ENCODE assay signal across 8 mouse cellular contexts in the genomic region with DNA sequence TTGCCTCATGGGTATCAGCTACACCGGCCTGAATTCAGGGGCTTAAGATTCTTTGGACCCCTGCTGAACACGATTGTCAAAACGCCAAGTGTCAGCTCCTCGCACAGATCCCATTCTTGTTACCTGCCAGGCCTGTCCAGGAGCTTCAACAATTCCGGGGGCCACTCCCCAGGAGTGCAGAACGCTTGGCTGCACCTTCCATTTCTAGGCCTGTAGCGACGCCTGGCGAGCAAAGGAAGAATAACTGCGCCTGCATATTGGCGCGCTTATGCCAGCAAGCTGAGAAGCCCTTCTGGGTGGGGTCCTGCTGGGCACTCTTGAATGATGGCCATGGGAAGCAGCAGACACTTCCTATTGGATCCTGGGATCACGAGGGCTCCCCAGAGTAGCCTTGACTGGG. TPM values are rescaled to one million over a fixed set of nuclear protein-coding genes. Genes with fewer than 3 reads are reported as not detected.
DNase-seq lines count a peak whose midpoint lies in the region; ATAC-seq and TF ChIP-seq lines count a peak whose summit lies in the region.

No protein-coding gene starts in this region.

- peak; percentile 83 for DNase-seq in adrenal gland, postnatal 10 days
- peak; percentile 84 for DNase-seq in embryo, embryonic 9.5 days (ENCODE audit: extremely low spot score)
- DNase-seq in heart, adult 18-20 months: peak; percentile 72 to 86
- DNase-seq in kidney, adult 11 months: peak; percentile 55
- peak; percentile 89 for DNase-seq in left cerebral cortex, postnatal 4 days
- DNase-seq in midbrain, embryonic 11.5 days (ENCODE audit: low spot score, missing footprints): peak; percentile 96

- peaks cover 7% of the 10 kb centered on the region for H3K4me1 ChIP-seq in midbrain, embryonic 11.5 days (ENCODE audit: control insufficient read depth, insufficient read depth, low read length)
- peaks cover 7% of the 10 kb centered on the region for H3K4me1 ChIP-seq in small intestine, adult 2 months (ENCODE audit: control insufficient read depth, insufficient read depth, insufficient read length, low read length)

- TF ChIP-seq CTCF in small intestine, adult 2 months (IDR thresholded peaks at IDR 0.05; ENCODE audit: extremely low read depth, insufficient read length, insufficient replicate concordance, low read depth, low read length): peak; percentile 92

- H3K9me3 ChIP-seq in midbrain, embryonic 11.5 days (ENCODE audit: control insufficient read depth, low read length): no peaks in the 10 kb centered on the region

- ATAC-seq in midbrain, embryonic 11.5 days (ENCODE audit: low FRiP score): peak; percentile 49; the same call in 1 of the 2 replicates
- ATAC-seq in activated CD4-positive, CD25-positive, alpha-beta regulatory T cell, adult 4 months: no peak

- H3K4me2 ChIP-seq in midbrain, embryonic 11.5 days: peak overlapping the region; percentile 27

- H3K9ac ChIP-seq in midbrain, embryonic 11.5 days (ENCODE audit: low read length): no peak overlapping the region

- TF ChIP-seq POLR2A in small intestine, adult 2 months (IDR thresholded peaks at IDR 0.05; ENCODE audit: low read depth, low read length): no peak

- H3K27me3 ChIP-seq in midbrain, embryonic 11.5 days (ENCODE audit: control insufficient read depth, insufficient read depth, low read length): no peaks in the 10 kb centered on the region; the same call in 1 of the 2 replicates
- H3K27me3 ChIP-seq in small intestine, adult 2 months (ENCODE audit: control insufficient read depth, insufficient read depth, low read length): no peaks in the 10 kb centered on the region

- 0 out of 2 replicates have a peak overlapping the region, but pooled peaks have one; percentile 1 for H3K4me3 ChIP-seq in midbrain, embryonic 11.5 days (ENCODE audit: low read depth, low read length)
- peak overlapping the region; percentile 32 for H3K4me3 ChIP-seq in small intestine, adult 2 months (ENCODE audit: low read depth, low read length)

- H3K36me3 ChIP-seq in midbrain, embryonic 11.5 days (ENCODE audit: control insufficient read depth, insufficient read depth, low read length): no peaks in the 10 kb centered on the region
- H3K36me3 ChIP-seq in small intestine, adult 2 months (ENCODE audit: control insufficient read depth, insufficient read depth, low read length): no peaks in the 10 kb centered on the region

- H3K27ac ChIP-seq in midbrain, embryonic 11.5 days (ENCODE audit: low read depth, low read length): no peak overlapping the region
- no peak overlapping the region for H3K27ac ChIP-seq in small intestine, adult 2 months (ENCODE audit: insufficient read depth, low read depth, low read length)

- WGBS in midbrain, embryonic 11.5 days: under 1% methylated on average over 13 of the region's 13 CpGs
- 2% methylated on average over 13 of the region's 13 CpGs for WGBS in small intestine, adult 2 months

- intact Hi-C loops in left cerebral cortex, postnatal 4 days (cut with DNase I): loop anchor here (2.0 to 10.0 kb wide), 3 partner anchors 123 to 407 kb away; no protein-coding TSS in a partner anchor

RNA-seq across cellular contexts. Expression of gene Nxph3, which starts 7.2 kb away (rescaled TPM):
- 1 to 10 TPM; 2.3 to 2.4 TPM for total RNA-seq in adrenal gland, postnatal 10 days (2021)
- total RNA-seq in heart, adult 18-20 months (2021): under 1 TPM; 0.47 to 0.64 TPM
- total RNA-seq in left cerebral cortex, postnatal 4 days (2021): 10 to 100 TPM; 40.2 to 44.0 TPM
- polyA plus RNA-seq in midbrain, embryonic 11.5 days (2014; fragmentation: Nextera tagmentation; extraction: Ambion mirVana): 0.20 and 0.37 TPM in 2 replicates
- 0.23 and 0.61 TPM in 2 replicates for polyA plus RNA-seq in small intestine, adult 2 months (2012; rRNA removed)
- not detected for polyA plus RNA-seq in activated CD4-positive, CD25-positive, alpha-beta regulatory T cell, adult 4 months (2017; shearing (Covaris generic))

Comparison
In these comparisons a context has a peak if more than half of its experiments do, and no peak if none do; other contexts are left out.
1. RNA of gene Nxph3, which starts 7.2 kb away (total RNA-seq): 40.2 to 44.0 TPM in left cerebral cortex, postnatal 4 days; 2.3 to 2.4 TPM in adrenal gland, postnatal 10 days and 0.47 to 0.64 TPM in heart, adult 18-20 months; every median in the first group is over 10 times any median in the second.
2. Peak in every context shown above with its lines, with median percentiles within 50 percentile points of each other: DNase-seq.